Mouse (Mus musculus): ENCODE data around the gene H2afz. TPM values are rescaled to one million over a fixed set of nuclear protein-coding genes. Genes with fewer than 3 reads are reported as not detected.

The H2afz gene
- polyA plus RNA-seq, 1 experiment = 2,637 TPM

DNA sequence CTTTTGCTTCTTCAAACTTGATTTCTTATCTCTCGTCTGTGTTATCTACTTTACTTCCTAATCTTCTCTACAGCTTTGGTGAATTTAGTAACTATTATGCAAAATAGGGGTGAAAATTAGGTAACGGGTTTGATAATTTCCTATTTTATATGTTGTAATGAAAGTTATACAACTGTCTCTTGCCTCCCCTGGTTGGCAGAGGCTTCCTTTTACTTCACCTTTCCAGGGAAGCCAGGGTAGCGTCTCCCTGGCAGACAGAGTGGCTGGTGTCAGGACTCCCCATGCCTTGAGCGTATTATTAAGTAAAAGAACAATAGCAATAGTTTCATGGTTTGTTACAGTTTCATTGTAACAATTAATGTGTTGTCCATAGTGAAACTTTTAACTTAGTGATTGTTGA lies 29.5 kb downstream of the H2afz start:
- Histone ChIP-seq H3K4me3 (ENCODE audit: insufficient read depth, poor library complexity, severe bottlenecking) (no peak overlapping the region), H3K79me3 (ENCODE audit: low read depth) (no peaks in the 10 kb centered on the region), H3K27me3 (ENCODE audit: control insufficient read depth, insufficient read depth, insufficient read length) (no peaks in the 10 kb centered on the region), H3K36me3 (ENCODE audit: control insufficient read depth, insufficient read depth) (peaks cover 3% of the 10 kb centered on the region), H3ac (ENCODE audit: control insufficient read depth, insufficient read length, low read depth) (no peak overlapping the region), H3K79me2 (ENCODE audit: control insufficient read depth, insufficient read depth) (no peaks in the 10 kb centered on the region)
- TF ChIP-seq FOSL1 (IDR thresholded peaks at IDR 0.05; ENCODE audit: insufficient read depth, low read length, poor library complexity, severe bottlenecking) = no peak
- no peak for TF ChIP-seq MYOG (IDR thresholded peaks at IDR 0.05; ENCODE audit: control insufficient read depth, extremely low read depth, insufficient read length)
- no peak for TF ChIP-seq MAX (IDR thresholded peaks at IDR 0.05)
- TF ChIP-seq MYOD1 (IDR thresholded peaks at IDR 0.05; ENCODE audit: control insufficient read depth, insufficient read length, low read depth) = no peak
- no peak for TF ChIP-seq CTCF (IDR thresholded peaks at IDR 0.05; ENCODE audit: control insufficient read depth, insufficient read depth, insufficient read length)
- no peak for TF ChIP-seq USF1 (IDR thresholded peaks at IDR 0.05; ENCODE audit: low read depth)
- TF ChIP-seq CEBPB (IDR thresholded peaks at IDR 0.05; ENCODE audit: low read depth) = no peak

DNA sequence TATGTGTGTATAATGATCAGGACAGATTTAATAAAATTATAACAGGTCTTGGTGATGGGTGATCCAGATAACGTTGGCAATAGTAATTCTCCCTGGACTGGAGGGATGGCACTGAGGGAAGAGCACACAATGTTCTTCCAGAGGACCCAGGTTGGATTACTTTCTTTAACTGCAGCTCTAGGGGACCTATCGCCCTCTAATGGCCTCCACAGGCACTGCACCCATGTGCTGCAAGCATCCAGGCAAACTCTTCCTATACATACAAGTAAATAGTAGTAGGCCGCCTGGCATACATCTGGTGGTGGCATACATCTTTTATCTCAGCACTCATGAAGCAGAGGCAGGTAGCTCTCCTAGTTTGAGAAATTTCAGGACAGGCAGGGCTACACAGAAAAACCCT lies 30.9 kb downstream of the H2afz start:
- Histone ChIP-seq H3K36me3 (ENCODE audit: control insufficient read depth, insufficient read depth) (no peaks in the 10 kb centered on the region), H3K79me2 (ENCODE audit: control insufficient read depth, insufficient read depth) (no peaks in the 10 kb centered on the region), H3K27me3 (ENCODE audit: control insufficient read depth, insufficient read depth, insufficient read length) (no peaks in the 10 kb centered on the region), H3ac (ENCODE audit: control insufficient read depth, insufficient read length, low read depth) (no peak overlapping the region), H3K4me3 (ENCODE audit: insufficient read depth, poor library complexity, severe bottlenecking) (no peak overlapping the region), H3K79me3 (ENCODE audit: low read depth) (no peaks in the 10 kb centered on the region)
- no peak for TF ChIP-seq MYOD1 (IDR thresholded peaks at IDR 0.05; ENCODE audit: control insufficient read depth, insufficient read length, low read depth)
- TF ChIP-seq CTCF (IDR thresholded peaks at IDR 0.05; ENCODE audit: control insufficient read depth, insufficient read depth, insufficient read length) = no peak
- no peak for TF ChIP-seq FOSL1 (IDR thresholded peaks at IDR 0.05; ENCODE audit: insufficient read depth, low read length, poor library complexity, severe bottlenecking)
- no peak for TF ChIP-seq CEBPB (IDR thresholded peaks at IDR 0.05; ENCODE audit: low read depth)
- no peak for TF ChIP-seq USF1 (IDR thresholded peaks at IDR 0.05; ENCODE audit: low read depth)
- TF ChIP-seq MAX (IDR thresholded peaks at IDR 0.05) = no peak
- no peak for TF ChIP-seq MYOG (IDR thresholded peaks at IDR 0.05; ENCODE audit: control insufficient read depth, extremely low read depth, insufficient read length)

DNA sequence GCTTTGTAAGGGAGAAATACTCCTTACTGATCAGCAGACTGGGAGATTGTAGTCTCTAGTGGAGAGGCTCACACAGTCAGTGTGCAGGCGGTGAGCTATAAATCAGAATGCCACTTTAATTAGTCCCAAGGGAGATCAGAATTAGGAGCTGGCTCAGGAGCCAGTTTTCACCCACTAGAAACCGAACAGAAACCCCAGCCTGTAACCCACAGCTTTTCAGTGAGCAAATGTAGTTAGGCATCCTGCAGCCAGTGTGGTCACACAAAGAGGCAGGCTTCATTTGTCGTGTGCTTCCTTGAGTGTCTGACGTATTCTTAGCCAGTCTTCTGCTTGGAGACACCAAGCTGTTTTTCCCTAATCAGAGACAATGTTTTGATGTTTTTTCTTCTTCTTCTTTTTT lies 32.1 kb downstream of the H2afz start:
- H3K79me3 ChIP-seq (ENCODE audit: low read depth) = no peaks in the 10 kb centered on the region
- TF ChIP-seq USF1 (IDR thresholded peaks at IDR 0.05; ENCODE audit: low read depth) = no peak
- H3ac ChIP-seq (ENCODE audit: control insufficient read depth, insufficient read length, low read depth) = no peak overlapping the region
- no peak overlapping the region for H3K4me3 ChIP-seq (ENCODE audit: insufficient read depth, poor library complexity, severe bottlenecking)
- no peaks in the 10 kb centered on the region for H3K79me2 ChIP-seq (ENCODE audit: control insufficient read depth, insufficient read depth)
- H3K36me3 ChIP-seq (ENCODE audit: control insufficient read depth, insufficient read depth) = no peaks in the 10 kb centered on the region
- no peaks in the 10 kb centered on the region for H3K27me3 ChIP-seq (ENCODE audit: control insufficient read depth, insufficient read depth, insufficient read length)

DNA sequence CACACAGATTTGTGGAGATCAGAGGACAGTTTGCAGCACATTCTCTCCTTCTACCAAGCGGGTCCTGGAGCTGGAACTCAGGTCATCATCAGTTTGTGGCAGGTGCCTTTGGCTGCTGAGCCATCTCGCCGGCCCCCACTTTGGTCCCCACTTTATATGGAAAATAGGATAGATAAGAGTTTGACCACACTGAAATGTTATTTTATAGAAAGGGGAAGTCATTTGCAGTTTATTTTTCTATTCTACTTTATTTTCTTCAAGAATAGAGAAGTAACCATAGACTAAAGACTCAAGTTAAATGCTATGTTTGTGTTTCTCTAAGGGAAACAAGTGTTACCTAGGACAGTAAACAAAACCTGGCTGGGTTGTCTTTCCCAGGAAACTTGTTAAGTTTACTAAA lies 32.6 kb downstream of the H2afz start:
- H3ac ChIP-seq (ENCODE audit: control insufficient read depth, insufficient read length, low read depth) = no peak overlapping the region
- H3K4me3 ChIP-seq (ENCODE audit: insufficient read depth, poor library complexity, severe bottlenecking) = no peak overlapping the region
- no peaks in the 10 kb centered on the region for H3K36me3 ChIP-seq (ENCODE audit: control insufficient read depth, insufficient read depth)
- H3K27me3 ChIP-seq (ENCODE audit: control insufficient read depth, insufficient read depth, insufficient read length) = no peaks in the 10 kb centered on the region
- TF ChIP-seq MYOD1 (IDR thresholded peaks at IDR 0.05; ENCODE audit: control insufficient read depth, insufficient read length, low read depth) (no peak), MAX (IDR thresholded peaks at IDR 0.05) (no peak)
- H3K79me2 ChIP-seq (ENCODE audit: control insufficient read depth, insufficient read depth) = no peaks in the 10 kb centered on the region
- no peaks in the 10 kb centered on the region for H3K79me3 ChIP-seq (ENCODE audit: low read depth)

DNA sequence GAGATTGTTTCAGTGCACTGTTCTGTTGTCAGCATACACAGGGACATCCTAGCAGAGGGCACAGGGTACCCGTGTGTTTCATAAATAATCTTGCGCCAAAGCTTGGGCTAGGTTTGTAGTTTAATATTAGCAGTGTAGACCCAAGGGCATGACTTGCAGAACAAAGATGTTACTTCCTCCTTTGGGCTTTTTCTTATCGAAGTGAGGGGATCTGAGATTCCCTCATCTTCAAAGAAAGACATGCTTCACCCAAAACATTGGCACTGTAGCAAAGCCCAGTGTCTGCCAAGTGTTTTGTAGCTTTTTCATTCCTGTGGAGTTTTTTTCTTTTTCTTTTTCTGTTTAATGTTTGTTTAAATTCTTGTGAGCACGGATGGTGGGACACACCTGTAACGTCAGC lies 33.4 kb downstream of the H2afz start:
- Histone ChIP-seq H3ac (ENCODE audit: control insufficient read depth, insufficient read length, low read depth) (no peak overlapping the region), H3K79me3 (ENCODE audit: low read depth) (no peaks in the 10 kb centered on the region), H3K4me3 (ENCODE audit: insufficient read depth, poor library complexity, severe bottlenecking) (no peak overlapping the region), H3K36me3 (ENCODE audit: control insufficient read depth, insufficient read depth) (no peaks in the 10 kb centered on the region), H3K79me2 (ENCODE audit: control insufficient read depth, insufficient read depth) (no peaks in the 10 kb centered on the region), H3K27me3 (ENCODE audit: control insufficient read depth, insufficient read depth, insufficient read length) (no peaks in the 10 kb centered on the region)
- TF ChIP-seq CTCF (IDR thresholded peaks at IDR 0.05; ENCODE audit: control insufficient read depth, insufficient read depth, insufficient read length) (no peak), FOSL1 (IDR thresholded peaks at IDR 0.05; ENCODE audit: insufficient read depth, low read length, poor library complexity, severe bottlenecking) (no peak), USF1 (IDR thresholded peaks at IDR 0.05; ENCODE audit: low read depth) (no peak), MYOG (IDR thresholded peaks at IDR 0.05; ENCODE audit: control insufficient read depth, extremely low read depth, insufficient read length) (no peak), MAX (IDR thresholded peaks at IDR 0.05) (no peak), CEBPB (IDR thresholded peaks at IDR 0.05; ENCODE audit: low read depth) (no peak), MYOD1 (IDR thresholded peaks at IDR 0.05; ENCODE audit: control insufficient read depth, insufficient read length, low read depth) (no peak)

DNA sequence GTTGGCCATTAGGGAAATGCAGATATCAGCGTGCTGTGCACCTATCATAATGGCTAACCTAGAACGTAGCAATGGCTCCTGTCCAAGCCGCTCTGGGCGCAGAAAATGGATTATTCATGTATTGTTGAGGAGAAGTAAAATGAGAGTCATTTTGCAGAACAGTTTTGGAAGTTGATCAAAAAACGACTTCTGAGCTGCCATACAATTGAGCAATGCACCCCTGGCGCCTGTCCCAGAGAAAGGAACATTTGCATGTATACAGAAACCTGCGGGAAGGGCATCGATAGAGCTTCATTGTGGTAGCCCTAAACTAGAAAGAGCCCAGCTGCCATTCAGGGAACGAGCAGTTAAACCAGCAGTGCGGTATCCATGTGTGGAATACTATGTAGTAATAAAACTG lies 35.9 kb downstream of the H2afz start:
- Histone ChIP-seq H3K4me3 (ENCODE audit: insufficient read depth, poor library complexity, severe bottlenecking) (no peak overlapping the region), H3K36me3 (ENCODE audit: control insufficient read depth, insufficient read depth) (no peaks in the 10 kb centered on the region)
- no peak for TF ChIP-seq CTCF (IDR thresholded peaks at IDR 0.05; ENCODE audit: control insufficient read depth, insufficient read depth, insufficient read length)
- no peak for TF ChIP-seq CEBPB (IDR thresholded peaks at IDR 0.05; ENCODE audit: low read depth)
- no peak for TF ChIP-seq MYOD1 (IDR thresholded peaks at IDR 0.05; ENCODE audit: control insufficient read depth, insufficient read length, low read depth)
- TF ChIP-seq MYOG (IDR thresholded peaks at IDR 0.05; ENCODE audit: control insufficient read depth, extremely low read depth, insufficient read length) = no peak

More for the DNA sequence above, 35.9 kb downstream of the H2afz start:
- H3K79me3 ChIP-seq (ENCODE audit: low read depth) = no peaks in the 10 kb centered on the region
- no peaks in the 10 kb centered on the region for H3K79me2 ChIP-seq (ENCODE audit: control insufficient read depth, insufficient read depth)
- no peak overlapping the region for H3ac ChIP-seq (ENCODE audit: control insufficient read depth, insufficient read length, low read depth)
- no peaks in the 10 kb centered on the region for H3K27me3 ChIP-seq (ENCODE audit: control insufficient read depth, insufficient read depth, insufficient read length)

Data from C2C12 (cell line).